Mouse (Mus musculus) CH12.LX (cell line): ENCODE measurements around the gene Ptpn14. TPM values are rescaled to one million over a fixed set of nuclear protein-coding genes. Genes with fewer than 3 reads are reported as not detected.

ENCODE experiments used
- DNase-seq: peaks from one replicate; pipeline ENCODE4 v3.0.0-alpha.2; 2013; ENCODE audit errors: extremely low read depth
- H3K27ac ChIP-seq: 2 replicates; pipeline ENCODE4 v1.5.1; 2012; ENCODE audit warnings: low read depth, mild to moderate bottlenecking, control low read depth, moderate library complexity; ENCODE audit not compliant: insufficient read depth
- H3K27me3 ChIP-seq: replicated peaks from 2 replicates; pipeline ENCODE3; 2012; ENCODE audit warnings: inconsistent platforms
- H3K36me3 ChIP-seq, 2 experiments: replicated peaks in 1 of 2; 2 replicates each; pipeline versions ENCODE3 to v1.6.1; 2012; ENCODE audit warnings: inconsistent platforms in 1 of 2, low read length in 1 of 2, mild to moderate bottlenecking in 1 of 2, mixed read lengths in 1 of 2, moderate library complexity in 1 of 2; ENCODE audit not compliant: control insufficient read depth in 1 of 2, insufficient read depth in 1 of 2
- H3K4me1 ChIP-seq, 2 experiments: 2 replicates each; pipeline ENCODE4 v1.6.1; 2012; ENCODE audit warnings: inconsistent platforms in 1 of 2, moderate library complexity in 1 of 2; ENCODE audit not compliant: insufficient read depth in 2 of 2, control insufficient read depth in 1 of 2
- H3K4me2 ChIP-seq: 2 replicates; pipeline ENCODE4 v1.6.1; 2012; ENCODE audit warnings: low read depth, mild to moderate bottlenecking, control low read depth; ENCODE audit not compliant: poor library complexity, insufficient read depth, severe bottlenecking
- H3K4me3 ChIP-seq, 3 experiments: fragments of 150-350 bp in 1 of 3; sonication (generic) in 1 of 3; replicated peaks in 1 of 3; 2 replicates each; pipeline versions ENCODE3 to v1.5.1; 2011 to 2012; ENCODE audit warnings: low read depth in 2 of 3, low read length in 2 of 3, mild to moderate bottlenecking in 2 of 3, moderate library complexity in 2 of 3, control low read depth in 1 of 3, improper control_type of control experiment in 1 of 3, inconsistent platforms in 1 of 3, mixed read lengths in 1 of 3; ENCODE audit not compliant: poor library complexity in 1 of 3
- H3K79me2 ChIP-seq: replicated peaks from 2 replicates; pipeline ENCODE4 v1.6.1; 2012; ENCODE audit warnings: mild to moderate bottlenecking, moderate library complexity; ENCODE audit not compliant: control insufficient read depth, poor library complexity, insufficient read depth, severe bottlenecking; ENCODE audit errors: extremely low read depth
- H3K9ac ChIP-seq: 2 replicates; pipeline ENCODE4 v1.6.1; 2012; ENCODE audit warnings: low read depth, mild to moderate bottlenecking, control low read depth, moderate library complexity; ENCODE audit not compliant: insufficient read depth
- H3K9me3 ChIP-seq: replicated peaks from 2 replicates; pipeline ENCODE3; 2012; ENCODE audit warnings: low read length, inconsistent platforms, mixed read lengths
- BHLHE40 ChIP-seq: IDR thresholded peaks from 2 replicates; pipeline ENCODE4 v1.6.1; 2011; ENCODE audit warnings: mild to moderate bottlenecking, low read depth, low read length, improper control_type of control experiment
- CHD2 ChIP-seq: IDR thresholded peaks from 2 replicates; pipeline ENCODE4 v1.6.1; 2011; ENCODE audit warnings: low read length, improper control_type of control experiment
- CTCF ChIP-seq, 2 experiments: IDR thresholded peaks in 1 of 2; conservative IDR thresholded peaks in 1 of 2; 2 replicates each; pipeline ENCODE4 v1.5.1; 2011 to 2012; ENCODE audit warnings: low read depth in 2 of 2, low read length in 2 of 2, improper control_type of control experiment in 1 of 2, inconsistent platforms in 1 of 2, mild to moderate bottlenecking in 1 of 2, moderate library complexity in 1 of 2
- E2F4 ChIP-seq: IDR thresholded peaks from 2 replicates; pipeline ENCODE4 v1.6.1; 2011; ENCODE audit warnings: low read depth, low read length, improper control_type of control experiment; ENCODE audit not compliant: insufficient replicate concordance
- ELF1 ChIP-seq: IDR thresholded peaks from 2 replicates; pipeline ENCODE4 v1.6.1; 2014; ENCODE audit warnings: low read depth, mild to moderate bottlenecking, inconsistent platforms, low read length, improper control_type of control experiment
- ETS1 ChIP-seq: conservative IDR thresholded peaks from 2 replicates; pipeline ENCODE4 v1.6.1; 2012; ENCODE audit warnings: low read depth, mild to moderate bottlenecking, inconsistent platforms, low read length, improper control_type of control experiment, moderate library complexity
- HCFC1 ChIP-seq: IDR thresholded peaks from 2 replicates; pipeline ENCODE4 v1.6.1; 2012; ENCODE audit warnings: low read depth, mild to moderate bottlenecking, inconsistent platforms, low read length, improper control_type of control experiment
- IRF4 ChIP-seq: IDR thresholded peaks from 2 replicates; pipeline ENCODE4 v1.6.1; 2014; ENCODE audit warnings: low read depth, mild to moderate bottlenecking, inconsistent platforms, low read length, improper control_type of control experiment
- JUND ChIP-seq: conservative IDR thresholded peaks from 2 replicates; pipeline ENCODE4 v1.6.1; 2011; ENCODE audit warnings: low read depth, low read length, improper control_type of control experiment
- MAFK ChIP-seq: IDR thresholded peaks from 2 replicates; pipeline ENCODE4 v1.6.1; 2011; ENCODE audit warnings: low read length, improper control_type of control experiment; ENCODE audit not compliant: insufficient replicate concordance
- MAX ChIP-seq: IDR thresholded peaks from 2 replicates; pipeline ENCODE4 v1.6.1; 2011; ENCODE audit warnings: low read length, improper control_type of control experiment
- MAZ ChIP-seq: IDR thresholded peaks from 2 replicates; pipeline ENCODE4 v1.6.1; 2012; ENCODE audit warnings: low read depth, mild to moderate bottlenecking, inconsistent platforms, low read length, improper control_type of control experiment, moderate library complexity
- MEF2A ChIP-seq: IDR thresholded peaks from 2 replicates; pipeline ENCODE4 v1.6.1; 2014; ENCODE audit warnings: low read depth, mild to moderate bottlenecking, inconsistent platforms, low read length, improper control_type of control experiment, borderline replicate concordance
- MXI1 ChIP-seq: IDR thresholded peaks from 2 replicates; pipeline ENCODE4 v1.6.1; 2011; ENCODE audit warnings: mild to moderate bottlenecking, low read depth, low read length, improper control_type of control experiment
- MYC ChIP-seq: IDR thresholded peaks from 2 replicates; pipeline ENCODE4 v1.6.1; 2011; ENCODE audit warnings: low read depth, mild to moderate bottlenecking, improper control_type of control experiment, low read length
- NELFE ChIP-seq: IDR thresholded peaks from 2 replicates; pipeline ENCODE4 v1.6.1; 2011; ENCODE audit warnings: low read depth, low read length, improper control_type of control experiment
- PAX5 ChIP-seq: IDR thresholded peaks from 2 replicates; pipeline ENCODE4 v1.6.1; 2012; ENCODE audit warnings: low read length, inconsistent platforms, mixed read lengths
- POLR2A ChIP-seq: IDR thresholded peaks from 2 replicates; pipeline ENCODE4 v1.6.1; 2011; ENCODE audit warnings: low read depth, mild to moderate bottlenecking, improper control_type of control experiment, low read length
- POLR2AphosphoS2 ChIP-seq: IDR thresholded peaks from 2 replicates; pipeline ENCODE4 v1.6.1; 2011; ENCODE audit warnings: low read depth, low read length, improper control_type of control experiment
- SIN3A ChIP-seq: IDR thresholded peaks from 2 replicates; pipeline ENCODE4 v1.6.1; 2012; ENCODE audit warnings: low read length, improper control_type of control experiment, inconsistent platforms
- TBP ChIP-seq: conservative IDR thresholded peaks from 2 replicates; pipeline ENCODE4 v1.6.1; 2011; ENCODE audit warnings: low read depth, low read length, improper control_type of control experiment
- TCF12 ChIP-seq: IDR thresholded peaks from 2 replicates; pipeline ENCODE4 v1.6.1; 2014; ENCODE audit warnings: low read depth, mild to moderate bottlenecking, inconsistent platforms, low read length, improper control_type of control experiment
- UBTF ChIP-seq: IDR thresholded peaks from 2 replicates; pipeline ENCODE4 v1.6.1; 2012; ENCODE audit warnings: low read depth, mild to moderate bottlenecking, inconsistent platforms, low read length, improper control_type of control experiment, moderate library complexity
- USF2 ChIP-seq: conservative IDR thresholded peaks from 2 replicates; pipeline ENCODE4 v1.6.1; 2011; ENCODE audit warnings: low read depth, low read length, improper control_type of control experiment
- ZNF384 ChIP-seq: IDR thresholded peaks from 2 replicates; pipeline ENCODE4 v1.6.1; 2012; ENCODE audit warnings: low read depth, low read length, improper control_type of control experiment, inconsistent platforms
- dilution Hi-C: fragments of 300-500 bp; cut with MboI; formaldehyde crosslinking; loops from 2 replicates; pipeline ENCODE4 v1.14.3; 2020; ENCODE audit warnings: low sequenced_read_pairs; ENCODE audit not compliant: extremely low pct_unique_long_range_greater_than_20kb, extremely low pct_ligation_motif_present
- in situ Hi-C: fragments of 300-500 bp; cut with MboI; formaldehyde crosslinking; loops from 3 replicates; pipeline ENCODE4 v1.14.3; 2019; ENCODE audit warnings: low sequenced_read_pairs, low pct_ligation_motif_present, low pct_unique_long_range_greater_than_20kb, mixed read lengths
- polyA plus RNA-seq: library from polyadenylated mRNA; unstranded; fragments of >175 nt; gene quantifications from 2 replicates; pipeline ENCODE4 v1.2.1, GENCODE M21; 2012; ENCODE audit warnings: low read depth; ENCODE audit not compliant: insufficient read length
- total RNA-seq, 2 experiments: library from RNA; depleted of rRNA; stranded (reverse); fragments of 300-350 nt in 1 of 2; fragments of >200 nt in 1 of 2; gene quantifications; 2 replicates each; pipeline ENCODE4 v1.2.3; 2012 to 2014

Gene Ptpn14
- total and polyA plus RNA-seq, 3 experiments: under 0.01 to 0.10 TPM; not detected in 1

GRCm38 (mm10) chr1:189894191-189894590 lies 166.1 kb downstream of the Ptpn14 start:
- dilution Hi-C loops (no loop called here), in situ Hi-C loops (no loop called here)
- Histone ChIP-seq H3K4me3 (no peak overlapping the region), H3K27ac (no peak overlapping the region), H3K4me1 (no peaks in the 10 kb centered on the region), H3K79me2 (no peaks in the 10 kb centered on the region), H3K36me3 (peaks cover 51 to 95% of the 10 kb centered on the region in 2 experiments), H3K27me3 (no peaks in the 10 kb centered on the region), H3K9ac (no peak overlapping the region), H3K4me2 (no peak overlapping the region), H3K9me3 (no peaks in the 10 kb centered on the region)
- DNase-seq: no peak
- no peak for TF ChIP-seq POLR2A
- no peak for TF ChIP-seq MXI1
- TF ChIP-seq ETS1: no peak
- no peak for TF ChIP-seq SIN3A
- TF ChIP-seq CHD2: no peak
- TF ChIP-seq HCFC1: no peak
- no peak for TF ChIP-seq ELF1
- no peak for TF ChIP-seq TBP
- TF ChIP-seq ZNF384: no peak
- no peak for TF ChIP-seq MAZ
- no peak for TF ChIP-seq MYC

GRCm38 (mm10) chr1:189897861-189898260 lies 169.8 kb downstream of the Ptpn14 start:
- H3K79me2 ChIP-seq: no peaks in the 10 kb centered on the region
- no peak for DNase-seq
- no peak overlapping the region for H3K27ac ChIP-seq
- H3K27me3 ChIP-seq: no peaks in the 10 kb centered on the region
- no peak overlapping the region for H3K4me2 ChIP-seq
- TF ChIP-seq MEF2A (no peak), IRF4 (no peak), BHLHE40 (no peak), E2F4 (no peak), TBP (no peak), POLR2AphosphoS2 (no peak), ZNF384 (no peak), NELFE (no peak), MAFK (no peak), MAZ (no peak), CTCF (conservative IDR thresholded peaks at IDR 0.05 in 1 of 2, IDR thresholded peaks at IDR 0.05 in 1 of 2; ENCODE audit: low read depth in 2 of 2, low read length in 2 of 2) (no peak), USF2 (no peak), TCF12 (no peak), UBTF (no peak), JUND (no peak), MAX (no peak), MYC (no peak), MXI1 (no peak), PAX5 (no peak)
- in situ Hi-C loops: no loop called here
- peaks cover 58 to 98% of the 10 kb centered on the region in 2 experiments for H3K36me3 ChIP-seq
- no peak overlapping the region for H3K4me3 ChIP-seq
- no peak overlapping the region for H3K9ac ChIP-seq
- dilution Hi-C loops: no loop called here
- H3K4me1 ChIP-seq: peaks cover 0 to 7% of the 10 kb centered on the region in 2 experiments; a peak in 2 of 4 replicates
- H3K9me3 ChIP-seq: peaks cover 2% of the 10 kb centered on the region
